Mouse (Mus musculus): Measurements from ENCODE around the gene Mks1.
"Not testable (repeated sequence)": the region's sequence is repeated elsewhere in the genome, so short reads cannot be mapped to it uniquely, and the experiment has no call there.

Gene Mks1

GRCm38 (mm10) chr11:87852690-87853596 lies at the start of gene Mks1:
TSS of gene Mks1 (plus strand) at chr11:87853215.
- DNase-seq, result peak; percentile 83 to 91

- DNase-seq, result peak; percentile 11 to 38
These were observed 47.6 kb upstream of the Mks1 start for GRCm38 (mm10) chr11:87805448-87805847.

- DNase-seq, result no peak
These were observed 45.6 kb upstream of the Mks1 start for GRCm38 (mm10) chr11:87807433-87807832.

- DNase-seq, result no peak
These were observed 44.8 kb upstream of the Mks1 start for GRCm38 (mm10) chr11:87808236-87808635.

- no peak for DNase-seq
These were observed 41.6 kb upstream of the Mks1 start for GRCm38 (mm10) chr11:87811396-87811795.

- DNase-seq, result no peak
These were observed 38.2 kb upstream of the Mks1 start for GRCm38 (mm10) chr11:87814831-87815230.

GRCm38 (mm10) chr11:87816707-87817442 lies 36.1 kb upstream of the Mks1 start:
- DNase-seq, result peak in 1 of 2 experiments; percentile 8

- no peak for DNase-seq
These were observed 35.6 kb upstream of the Mks1 start for GRCm38 (mm10) chr11:87817443-87817773.

- DNase-seq, result no peak
These were observed 31.5 kb upstream of the Mks1 start for GRCm38 (mm10) chr11:87821502-87821901.

- no peak for DNase-seq
These were observed 24.6 kb upstream of the Mks1 start, which contains the start of gene Lpo for GRCm38 (mm10) chr11:87828239-87828900. TSS of gene Lpo (minus strand) at chr11:87828289.

- DNase-seq, result no peak
These were observed 12.3 kb upstream of the Mks1 start for GRCm38 (mm10) chr11:87840676-87841075.

- no peak for DNase-seq
These were observed 11.6 kb upstream of the Mks1 start for GRCm38 (mm10) chr11:87841436-87841835.

GRCm38 (mm10) chr11:87846968-87847600 lies 5.9 kb upstream of the Mks1 start:
- DNase-seq, result no peak

GRCm38 (mm10) chr11:87847884-87848283 lies 5.1 kb upstream of the Mks1 start:
- no peak for DNase-seq

- peak in 1 of 2 experiments; percentile 6 for DNase-seq
These were observed 561 bp downstream of the Mks1 start for GRCm38 (mm10) chr11:87853597-87853954.

- DNase-seq, result no peak
These were observed 1.5 kb downstream of the Mks1 start for GRCm38 (mm10) chr11:87854550-87854949.

GRCm38 (mm10) chr11:87859273-87859672 lies 6.3 kb downstream of the Mks1 start:
- no peak for DNase-seq

GRCm38 (mm10) chr11:87860426-87860825 lies 7.4 kb downstream of the Mks1 start:
- no peak for DNase-seq

- no peak for DNase-seq
These were observed 9.8 kb downstream of the Mks1 start for GRCm38 (mm10) chr11:87862805-87863204.

GRCm38 (mm10) chr11:87866891-87867290 lies 13.9 kb downstream of the Mks1 start:
- not testable (repeated sequence) for DNase-seq

- DNase-seq, result no peak
These were observed 17.1 kb downstream of the Mks1 start for GRCm38 (mm10) chr11:87870096-87870495.

- DNase-seq, result no peak
These were observed 18.8 kb downstream of the Mks1 start for GRCm38 (mm10) chr11:87871766-87872165.

GRCm38 (mm10) chr11:87875436-87875835 lies 22.4 kb downstream of the Mks1 start, which contains the start of gene Epx:
TSS of gene Epx (minus strand) at chr11:87875536.
- no peak for DNase-seq

Data from kidney, adult 8-10 months (tissue).